Mouse (Mus musculus) lung, embryonic 14.5 days (tissue): Measurements from ENCODE around the gene Rflnb. TPM values are rescaled to one million over a fixed set of nuclear protein-coding genes. Genes with fewer than 3 reads are reported as not detected.

ENCODE experiments used
- ATAC-seq: fragments of 200-750 bp; cut with Nextera tagmentation; 2 replicates; pipeline ENCODE4 v1.8.0; 2017; ENCODE audit warnings: mild to moderate bottlenecking, moderate TSS enrichment, moderate library complexity; ENCODE audit not compliant: insufficient read depth
- DNase-seq: peaks from one replicate; pipeline ENCODE4 v3.0.0-alpha.2; 2015
- H3K27ac ChIP-seq: fragments of 300-500 bp; sonication (generic); 2 replicates; pipeline ENCODE4 v1.5.1; 2014; ENCODE audit warnings: low read depth, mild to moderate bottlenecking, moderate library complexity
- H3K27me3 ChIP-seq: fragments of 300-500 bp; sonication (generic); 2 replicates; pipeline ENCODE4 v1.6.1; 2014; ENCODE audit warnings: low read length, control low read depth; ENCODE audit not compliant: insufficient read depth
- H3K36me3 ChIP-seq: fragments of 300-500 bp; sonication (generic); 2 replicates; pipeline ENCODE4 v1.6.1; 2014; ENCODE audit warnings: control low read depth; ENCODE audit not compliant: insufficient read depth
- H3K4me1 ChIP-seq: fragments of 300-500 bp; sonication (generic); 2 replicates; pipeline ENCODE4 v1.6.1; 2014; ENCODE audit warnings: antibody characterized with exemption, control low read depth; ENCODE audit not compliant: insufficient read depth
- H3K4me2 ChIP-seq: fragments of 300-500 bp; sonication (generic); 2 replicates; pipeline ENCODE4 v1.6.1; 2014; ENCODE audit warnings: mild to moderate bottlenecking
- H3K4me3 ChIP-seq: fragments of 300-500 bp; sonication (generic); 2 replicates; pipeline ENCODE4 v1.5.1; 2014; ENCODE audit warnings: low read depth, low read length
- H3K9ac ChIP-seq: fragments of 300-500 bp; sonication (generic); 2 replicates; pipeline ENCODE4 v1.6.1; 2014
- H3K9me3 ChIP-seq: fragments of 300-500 bp; sonication (generic); 2 replicates; pipeline ENCODE4 v1.6.1; 2016; ENCODE audit warnings: low read depth, low read length, control low read depth
- CTCF ChIP-seq: IDR thresholded peaks from 2 replicates; pipeline ENCODE4 v1.5.1; 2016; ENCODE audit warnings: antibody characterized with exemption, low read depth
- WGBS: fragments of 180-500 bp; shearing (Covaris S2); extraction: QIAGEN DNeasy Blood & Tissue Kit; methylation state at CpG from one replicate; pipeline ENCODE4 v1.1.7; 2014; 5-methylcytosine and 5-hydroxymethylcytosine counted together
- polyA plus RNA-seq: library from polyadenylated mRNA; unstranded; fragments of >200 nt; fragmentation: Nextera tagmentation; extraction: Ambion mirVana; gene quantifications from 2 replicates; pipeline ENCODE4 v1.2.1, GENCODE M21; 2014

Gene Rflnb
- 47.6 and 51.0 TPM in 2 replicates for polyA plus RNA-seq

DNA sequence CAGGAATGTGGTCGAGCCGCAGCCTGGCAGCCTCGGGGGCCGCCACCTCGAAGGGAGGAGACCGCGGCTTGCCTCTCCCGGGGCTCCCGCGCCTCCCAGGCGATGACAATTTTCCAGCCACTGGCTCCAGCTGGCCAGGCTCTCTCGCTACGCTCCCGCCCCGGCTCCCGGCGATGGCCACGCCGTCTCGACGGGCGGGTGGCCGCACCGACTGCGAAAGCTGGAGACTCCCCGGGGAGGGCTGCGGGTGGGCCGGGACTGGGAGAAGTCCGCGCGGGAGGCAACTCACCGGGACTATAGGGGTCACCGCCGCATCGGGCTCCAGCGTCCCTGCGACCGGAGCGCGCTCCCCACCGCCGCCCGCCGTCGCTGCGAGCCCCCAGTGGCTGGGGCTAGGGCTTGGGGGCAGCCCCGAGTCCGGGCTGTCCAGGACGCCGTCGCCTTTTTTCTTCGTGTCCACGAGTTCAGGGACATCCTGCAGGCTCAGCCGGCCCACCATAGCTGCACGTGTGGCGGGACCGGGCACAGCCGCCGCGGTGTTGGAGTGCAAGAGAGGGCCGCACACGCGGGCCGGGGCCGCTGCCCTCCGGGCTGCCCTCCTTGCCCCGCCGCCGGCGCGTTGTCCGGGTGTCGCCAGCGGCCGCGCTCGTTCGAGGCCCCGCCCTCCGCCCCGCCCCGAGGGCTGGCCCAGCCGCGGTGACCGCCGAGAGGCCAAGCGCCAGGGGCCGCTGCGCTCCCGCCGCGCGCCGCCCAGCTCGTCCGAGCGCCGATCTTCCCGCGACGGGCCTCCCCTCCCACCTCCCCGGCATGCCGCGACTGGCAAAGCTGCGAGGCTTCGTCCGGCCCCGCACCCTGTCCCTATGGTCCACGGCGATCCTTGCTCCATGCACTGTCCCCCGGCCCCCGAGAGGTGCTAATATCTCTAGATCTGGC, at the start of gene Rflnb:
Rflnb (minus strand) TSS at position 644 of the 933 bp plus-strand sequence.
- Histone ChIP-seq H3K9me3 (no peaks in the 10 kb centered on the region), H3K4me2 (peak within 1 kb of the TSS; percentile 79)
- DNase-seq, result peak; percentile 96

DNA sequence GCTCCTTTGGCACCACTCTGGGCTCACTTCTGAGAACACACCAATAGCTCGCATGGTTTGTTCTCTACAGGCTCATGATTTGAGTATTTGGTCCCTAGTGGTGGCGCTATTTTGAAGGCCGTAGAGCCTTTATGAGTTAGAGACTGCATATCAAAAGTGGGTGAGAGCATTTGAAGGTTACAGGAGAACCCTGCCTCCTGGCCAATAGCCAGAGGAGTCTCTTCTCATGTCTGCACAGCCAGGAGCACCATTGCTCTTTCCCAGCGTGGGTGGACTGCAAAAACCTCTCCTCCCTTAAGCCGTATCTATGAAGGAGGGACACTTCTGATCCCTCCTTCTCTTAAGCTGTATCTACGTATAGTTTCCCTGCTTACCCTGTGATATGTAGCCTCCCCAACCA, 49.8 kb upstream of the Rflnb start:
- 83% methylated on average over 6 of the region's 6 CpGs for WGBS
- peaks cover 29% of the 10 kb centered on the region for H3K36me3 ChIP-seq
- no peak for ATAC-seq

More for the DNA sequence above, at the start of gene Rflnb:
- H3K9ac ChIP-seq, result peak within 1 kb of the TSS; percentile 84
- ATAC-seq, result peak; percentile 92
- peaks cover 18% of the 10 kb centered on the region; the same call in 1 of the 2 replicates for H3K4me1 ChIP-seq
- H3K27ac ChIP-seq, result peak within 1 kb of the TSS; percentile 87
- peak within 1 kb of the TSS; percentile 85 for H3K4me3 ChIP-seq
- peaks cover 22% of the 10 kb centered on the region for H3K36me3 ChIP-seq
- TF ChIP-seq CTCF, result no peak
- WGBS, result under 1% methylated on average over 99 of the region's 112 CpGs
- no peaks in the 10 kb centered on the region for H3K27me3 ChIP-seq

DNA sequence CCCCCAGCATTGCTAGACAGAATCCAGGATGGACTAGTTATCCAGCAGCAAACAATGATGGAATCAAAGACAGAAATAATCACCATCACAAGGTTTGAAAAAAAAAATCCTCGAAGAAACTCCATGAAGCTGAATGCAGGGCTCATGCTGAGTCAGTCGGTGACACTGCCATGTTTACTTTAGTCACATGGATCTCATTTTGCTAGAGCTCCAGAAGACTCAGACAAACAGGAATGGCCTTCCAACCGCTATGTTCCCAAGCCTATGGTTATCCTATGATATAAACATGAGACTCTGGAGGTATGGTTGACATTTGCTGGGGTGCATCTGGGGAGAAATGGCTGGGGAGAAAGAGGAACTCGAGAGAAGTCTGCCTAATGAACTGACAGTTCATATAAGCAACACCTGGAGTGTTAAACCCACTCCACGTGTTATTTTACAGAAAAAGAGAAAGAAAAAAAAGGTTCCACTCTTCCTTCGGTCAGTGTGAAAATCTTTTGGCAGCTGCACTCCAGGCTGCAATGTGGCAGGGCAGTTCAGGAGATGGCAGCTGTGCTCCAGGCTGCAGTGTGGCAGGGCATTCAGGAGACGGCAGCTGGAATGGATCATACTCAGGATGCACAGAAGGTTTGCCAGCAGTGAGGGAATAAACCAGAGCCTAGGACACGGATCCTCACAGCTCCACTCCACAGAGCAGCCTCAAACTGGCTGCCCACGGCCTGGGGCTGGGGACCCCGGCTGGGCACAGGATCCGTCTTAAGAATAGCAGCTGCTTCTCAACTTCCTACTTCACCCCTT, 46.9 kb upstream of the Rflnb start:
- peak; percentile 89 for ATAC-seq
- no peak overlapping the region for H3K9ac ChIP-seq
- H3K4me1 ChIP-seq, result peaks cover 7% of the 10 kb centered on the region
- H3K4me2 ChIP-seq, result no peak overlapping the region
- DNase-seq, result peak; percentile 78
- H3K27me3 ChIP-seq, result no peaks in the 10 kb centered on the region
- H3K9me3 ChIP-seq, result no peaks in the 10 kb centered on the region
- 28% methylated on average over 11 of the region's 11 CpGs for WGBS
- peaks cover 9% of the 10 kb centered on the region for H3K36me3 ChIP-seq
- H3K4me3 ChIP-seq, result no peak overlapping the region
- peak overlapping the region; percentile 64 for H3K27ac ChIP-seq
- 0 out of 2 replicates have a peak, but pooled peaks have one; percentile 12 for TF ChIP-seq CTCF

More for the DNA sequence above, 49.8 kb upstream of the Rflnb start:
- no peak for DNase-seq
- no peak overlapping the region for H3K4me3 ChIP-seq
- no peak overlapping the region for H3K4me2 ChIP-seq
- no peaks in the 10 kb centered on the region for H3K9me3 ChIP-seq
- H3K27me3 ChIP-seq, result no peaks in the 10 kb centered on the region
- no peak overlapping the region for H3K9ac ChIP-seq
- TF ChIP-seq CTCF, result no peak
- H3K27ac ChIP-seq, result no peak overlapping the region
- peaks cover 7% of the 10 kb centered on the region for H3K4me1 ChIP-seq

DNA sequence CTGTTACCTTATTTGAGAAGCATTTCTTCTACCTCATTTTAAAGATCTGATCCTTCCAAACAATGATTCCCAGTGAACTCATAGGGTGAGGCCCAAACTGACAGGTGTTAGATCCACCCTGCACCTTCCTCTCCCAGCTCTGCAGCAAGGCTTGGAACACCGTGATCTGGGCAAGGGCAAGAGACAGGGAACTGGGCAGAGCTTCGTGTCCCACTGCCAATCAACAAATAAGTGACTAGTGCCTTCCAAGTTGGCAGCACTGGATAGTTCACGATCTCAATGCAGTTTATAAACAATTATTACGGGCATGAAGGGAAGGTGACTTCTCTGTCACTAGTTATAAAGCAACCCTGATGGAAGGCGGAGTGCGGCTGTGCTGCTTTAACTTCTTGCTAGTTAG, 42.2 kb upstream of the Rflnb start:
- DNase-seq (no peak), ATAC-seq (no peak)
- no peak overlapping the region for H3K9ac ChIP-seq
- no peak overlapping the region for H3K4me2 ChIP-seq
- H3K4me1 ChIP-seq, result peaks cover 4% of the 10 kb centered on the region
- no peak overlapping the region for H3K4me3 ChIP-seq
- H3K36me3 ChIP-seq, result no peaks in the 10 kb centered on the region; the same call in none of the 2 replicates
- 75% methylated on average over 6 of the region's 6 CpGs for WGBS
- no peak for TF ChIP-seq CTCF
- no peaks in the 10 kb centered on the region for H3K27me3 ChIP-seq
- no peak overlapping the region for H3K27ac ChIP-seq
- no peaks in the 10 kb centered on the region for H3K9me3 ChIP-seq

DNA sequence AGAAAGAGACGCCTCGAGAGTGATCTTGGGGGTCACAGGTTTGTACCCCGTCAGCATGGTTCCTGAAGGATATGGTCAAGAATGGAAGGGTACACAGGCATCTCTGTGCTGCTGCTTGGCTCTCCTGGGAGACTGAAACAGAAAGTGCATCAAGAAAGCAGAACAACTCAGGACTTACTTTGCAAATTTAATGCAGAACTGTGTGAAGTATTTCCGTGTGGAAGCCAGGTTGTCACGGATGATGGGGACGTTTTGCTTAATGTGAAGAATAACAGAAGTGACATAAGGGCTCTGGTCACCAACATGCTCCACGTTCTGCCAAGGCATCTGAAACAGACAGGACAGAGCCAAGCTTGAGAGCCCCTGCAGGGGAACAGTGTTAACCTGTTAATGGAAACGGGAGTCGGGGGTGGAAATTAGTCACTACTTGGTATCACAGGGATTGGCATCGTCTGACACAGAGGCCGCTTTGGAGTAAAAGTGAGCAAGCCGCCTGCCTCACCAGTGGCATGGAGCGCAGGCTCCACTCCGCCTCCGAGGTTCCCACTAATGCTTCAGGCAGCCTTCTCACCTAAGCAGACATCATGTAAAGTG, 39.1 kb upstream of the Rflnb start:
- H3K36me3 ChIP-seq, result peaks cover 3% of the 10 kb centered on the region; the same call in 1 of the 2 replicates
- no peaks in the 10 kb centered on the region for H3K27me3 ChIP-seq
- H3K4me3 ChIP-seq, result no peak overlapping the region
- no peak for TF ChIP-seq CTCF
- H3K4me1 ChIP-seq, result no peaks in the 10 kb centered on the region
- no peak overlapping the region for H3K4me2 ChIP-seq
- ATAC-seq, result no peak
- H3K9ac ChIP-seq, result no peak overlapping the region
- no peak for DNase-seq
- 79% methylated on average over 15 of the region's 15 CpGs for WGBS
- H3K27ac ChIP-seq, result no peak overlapping the region
- no peaks in the 10 kb centered on the region for H3K9me3 ChIP-seq

DNA sequence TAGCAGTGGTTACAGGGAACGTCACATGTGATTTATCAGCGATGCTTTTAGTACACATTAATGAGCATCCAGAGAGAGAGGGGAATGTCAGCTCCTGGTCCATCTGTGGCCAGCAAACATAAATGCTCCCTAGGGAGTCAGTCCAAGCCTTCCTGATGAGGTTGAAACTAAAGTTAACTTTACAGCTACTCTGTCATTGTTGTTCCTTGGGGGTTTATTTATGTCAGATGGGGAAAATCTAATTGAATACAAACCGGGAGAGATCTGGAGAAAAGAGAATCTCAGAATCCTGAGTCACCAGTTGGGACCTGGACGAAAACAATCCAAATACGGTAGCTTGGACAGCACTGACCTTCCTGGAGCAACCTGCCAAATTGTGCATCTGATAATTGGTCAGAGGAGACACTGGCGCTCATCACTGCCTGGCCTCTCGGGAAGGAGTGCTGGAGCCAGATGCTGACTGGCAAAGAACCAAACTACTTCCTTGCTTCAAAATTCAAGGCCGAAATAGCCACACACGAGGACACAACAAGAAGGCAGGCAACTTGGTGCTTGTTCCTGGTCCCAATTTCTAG, 38.0 kb upstream of the Rflnb start:
- DNase-seq, result peak; percentile 45
- no peak overlapping the region for H3K27ac ChIP-seq
- no peak for ATAC-seq
- no peak overlapping the region for H3K4me2 ChIP-seq
- no peaks in the 10 kb centered on the region for H3K27me3 ChIP-seq
- no peak for TF ChIP-seq CTCF
- H3K4me3 ChIP-seq, result no peak overlapping the region
- H3K36me3 ChIP-seq, result peaks cover 3% of the 10 kb centered on the region; the same call in 1 of the 2 replicates
- no peak overlapping the region for H3K9ac ChIP-seq
- no peaks in the 10 kb centered on the region for H3K4me1 ChIP-seq
- no peaks in the 10 kb centered on the region for H3K9me3 ChIP-seq
- WGBS, result 62% methylated on average over 9 of the region's 9 CpGs
